Mouse (Mus musculus) liver, postnatal 0 days (tissue): ENCODE results near the gene Rheb.

Experiments
- CTCF ChIP-seq: sonication (generic); IDR thresholded peaks from 2 replicates; pipeline ENCODE4 v1.5.1; 2016; ENCODE audit warnings: antibody characterized with exemption, low read depth
- EP300 ChIP-seq: IDR thresholded peaks from 2 replicates; pipeline ENCODE4 v1.6.1; 2016; ENCODE audit warnings: antibody characterized with exemption, low read depth, mild to moderate bottlenecking

DNA sequence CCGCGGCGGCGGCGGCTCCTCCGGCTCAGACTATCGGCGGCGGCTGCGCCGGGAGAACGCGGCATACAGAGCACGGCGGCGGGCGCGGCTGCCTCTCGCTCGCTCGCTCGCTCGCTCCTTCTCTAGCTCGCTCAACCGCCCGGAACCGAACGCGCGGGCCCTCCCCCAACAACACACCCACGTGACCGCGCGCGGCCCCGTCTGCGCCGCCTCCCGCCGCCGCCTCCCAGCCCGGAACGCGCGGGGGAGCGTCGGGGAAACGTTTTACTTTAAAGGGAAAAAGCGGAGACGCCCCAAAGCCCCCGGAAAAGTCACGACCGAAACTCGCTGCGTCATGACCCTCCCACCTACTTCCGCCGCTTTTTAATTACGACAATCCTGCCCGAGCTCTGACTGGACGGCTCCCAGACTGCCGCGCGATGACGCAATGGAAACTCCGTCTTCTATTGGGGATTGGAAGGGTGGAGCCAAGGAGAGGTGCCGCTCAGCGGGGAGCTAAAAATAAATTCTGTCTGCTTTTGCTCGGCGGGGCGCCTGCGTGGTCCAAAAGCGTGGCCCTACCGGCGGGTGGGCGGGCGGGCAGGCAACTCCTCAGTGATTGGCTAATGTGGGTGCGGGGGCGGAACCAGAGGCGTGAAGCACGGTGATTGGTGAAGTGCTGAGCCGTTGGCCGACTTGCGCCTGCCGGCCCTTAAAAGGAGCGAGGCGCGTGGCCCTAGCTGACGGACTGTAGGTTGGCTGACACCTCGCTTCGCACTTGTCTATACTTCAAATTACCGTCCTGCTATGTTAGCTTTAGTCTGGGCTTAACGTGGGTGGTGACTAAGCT lies at the start of gene Rheb:
- no peak for TF ChIP-seq CTCF
- TF ChIP-seq EP300 = peak; percentile 85
